Mouse (Mus musculus) myocyte (in vitro differentiated cells): ENCODE measurements around the gene Pusl1. TPM values are rescaled to one million over a fixed set of nuclear protein-coding genes. Genes with fewer than 3 reads are reported as not detected.

Experiments used
- H3K27me3 ChIP-seq: one replicate; pipeline ENCODE4 v1.6.1; 2011; ENCODE audit not compliant: control insufficient read depth, insufficient read depth, insufficient read length
- H3K36me3 ChIP-seq: one replicate; pipeline ENCODE4 v1.6.1; 2011; ENCODE audit not compliant: control insufficient read depth, insufficient read depth
- H3K4me2 ChIP-seq: one replicate; pipeline ENCODE4 v1.6.1; 2011; ENCODE audit warnings: low read depth, control low read depth
- H3K4me3 ChIP-seq: one replicate; pipeline ENCODE4 v1.5.1; 2011; ENCODE audit warnings: mild to moderate bottlenecking, control low read depth, moderate library complexity
- H3K79me2 ChIP-seq: one replicate; pipeline ENCODE4 v1.6.1; 2011; ENCODE audit not compliant: control insufficient read depth, insufficient read depth
- H3ac ChIP-seq: one replicate; pipeline ENCODE4 v1.6.1; 2011; ENCODE audit not compliant: control insufficient read depth, insufficient read length
- CEBPB ChIP-seq: IDR thresholded peaks from 2 replicates; pipeline ENCODE4 v1.6.1; 2011; ENCODE audit warnings: mild to moderate bottlenecking, moderate library complexity; ENCODE audit not compliant: poor library complexity, insufficient read depth, severe bottlenecking
- E2F4 ChIP-seq: IDR thresholded peaks from one replicate; pipeline ENCODE4 v1.6.1; 2011; ENCODE audit warnings: mild to moderate bottlenecking, control low read depth, moderate library complexity; ENCODE audit not compliant: insufficient read depth
- MAX ChIP-seq: IDR thresholded peaks from one replicate; pipeline ENCODE4 v1.6.1; 2011; ENCODE audit warnings: low read depth, mild to moderate bottlenecking, control low read depth
- MYOD1 ChIP-seq, 3 experiments: IDR thresholded peaks; one replicate each; pipeline ENCODE4 v1.6.1; 2011; ENCODE audit warnings: control low read depth in 2 of 3, low read depth in 2 of 3, mild to moderate bottlenecking in 2 of 3, moderate library complexity in 1 of 3; ENCODE audit not compliant: insufficient read length in 2 of 3, control insufficient read depth in 1 of 3
- MYOG ChIP-seq, 3 experiments: IDR thresholded peaks; one replicate each; pipeline ENCODE4 v1.6.1; 2011; ENCODE audit warnings: control low read depth in 2 of 3, low read depth in 2 of 3, mild to moderate bottlenecking in 2 of 3; ENCODE audit not compliant: insufficient read length in 2 of 3, control insufficient read depth in 1 of 3, insufficient read depth in 1 of 3
- POLR2A ChIP-seq: IDR thresholded peaks from one replicate; pipeline ENCODE4 v1.6.1; 2011; ENCODE audit warnings: low read depth, mild to moderate bottlenecking, control low read depth, moderate library complexity; ENCODE audit not compliant: insufficient read length
- POLR2AphosphoS2 ChIP-seq: IDR thresholded peaks from one replicate; pipeline ENCODE4 v1.6.1; 2011; ENCODE audit warnings: low read depth, control low read depth; ENCODE audit not compliant: insufficient read length
- REST ChIP-seq: IDR thresholded peaks from one replicate; pipeline ENCODE4 v1.6.1; 2011; ENCODE audit warnings: mild to moderate bottlenecking, control low read depth, moderate library complexity; ENCODE audit not compliant: insufficient read depth, insufficient read length
- SRF ChIP-seq: IDR thresholded peaks from one replicate; pipeline ENCODE4 v1.6.1; 2011; ENCODE audit warnings: low read depth; ENCODE audit not compliant: control insufficient read depth, insufficient read length
- TCF12 ChIP-seq: IDR thresholded peaks from one replicate; pipeline ENCODE4 v1.6.1; 2011; ENCODE audit warnings: mild to moderate bottlenecking, control low read depth; ENCODE audit not compliant: poor library complexity, insufficient read depth, severe bottlenecking
- TCF3 ChIP-seq: IDR thresholded peaks from one replicate; pipeline ENCODE4 v1.6.1; 2011; ENCODE audit warnings: low read depth, control low read depth; ENCODE audit not compliant: insufficient read length
- USF1 ChIP-seq: IDR thresholded peaks from one replicate; pipeline ENCODE4 v1.6.1; 2011; ENCODE audit warnings: low read depth, mild to moderate bottlenecking, control low read depth, moderate library complexity
- polyA plus RNA-seq: library from polyadenylated mRNA; unstranded; fragments of >200 nt; fragmentation: generic; extraction: Trizol; gene quantifications from one replicate; pipeline ENCODE4 v1.2.1, GENCODE M21; 2012; ENCODE audit warnings: missing spikeins

Gene Pusl1
- polyA plus RNA-seq, 1 experiment = 19.1 TPM

DNA sequence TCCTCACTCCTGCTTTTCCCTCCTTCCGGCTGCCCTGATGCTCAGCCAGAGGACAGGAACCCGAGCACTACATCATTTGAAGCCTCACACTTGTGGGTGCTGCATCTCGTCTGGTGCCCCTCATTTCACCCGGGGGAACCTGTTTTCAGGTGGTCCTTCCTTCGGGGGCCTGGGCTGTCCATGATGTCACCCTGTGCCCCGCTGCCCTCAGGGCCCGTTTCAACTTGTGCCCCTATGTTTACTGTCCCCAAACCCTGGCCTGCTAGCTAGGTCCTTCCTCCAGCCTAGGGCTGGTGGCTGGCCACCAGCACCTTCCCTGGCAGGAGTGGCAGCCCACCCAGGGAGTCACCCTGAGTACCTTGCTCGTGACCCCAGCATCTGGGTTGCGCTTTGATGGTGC, 14.5 kb upstream of the Pusl1 start:
- H3K79me2 ChIP-seq = no peaks in the 10 kb centered on the region
- H3K27me3 ChIP-seq = no peaks in the 10 kb centered on the region
- no peak overlapping the region for H3K4me3 ChIP-seq
- H3ac ChIP-seq = no peak overlapping the region
- no peaks in the 10 kb centered on the region for H3K36me3 ChIP-seq
- H3K4me2 ChIP-seq = no peak overlapping the region
- no peak for TF ChIP-seq MYOG (IDR thresholded peaks at IDR 0.05; ENCODE audit: control insufficient read depth in 1 of 3, insufficient read depth in 1 of 3, insufficient read length in 2 of 3, low read depth in 2 of 3)
- no peak for TF ChIP-seq USF1
- no peak for TF ChIP-seq TCF3
- TF ChIP-seq POLR2AphosphoS2 = no peak
- no peak for TF ChIP-seq MYOD1 (IDR thresholded peaks at IDR 0.05; ENCODE audit: control insufficient read depth in 1 of 3, insufficient read length in 2 of 3, low read depth in 2 of 3)
- TF ChIP-seq POLR2A = no peak
- no peak for TF ChIP-seq MAX
- TF ChIP-seq REST = no peak
- TF ChIP-seq CEBPB = no peak
- no peak for TF ChIP-seq E2F4
- TF ChIP-seq TCF12 = no peak
- no peak for TF ChIP-seq SRF

DNA sequence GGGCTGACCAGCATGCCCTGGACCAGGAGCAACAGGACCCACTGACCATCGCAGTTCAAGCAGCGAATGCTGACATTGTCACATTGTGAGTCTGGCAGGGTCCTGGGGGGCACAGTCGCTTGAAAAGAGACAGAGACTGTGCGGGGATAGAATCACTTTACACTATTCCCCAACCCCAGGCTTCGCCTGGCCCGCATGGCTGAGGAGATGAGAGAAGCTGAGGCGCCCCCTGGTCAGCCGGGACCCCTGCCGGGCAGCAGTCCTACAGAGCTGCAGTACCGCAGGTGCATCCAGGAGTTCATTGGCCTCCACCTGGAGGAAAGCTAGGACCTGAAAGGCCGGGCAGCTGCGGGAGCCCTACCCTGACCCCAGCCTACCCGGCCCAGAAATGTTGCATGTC, 14.1 kb upstream of the Pusl1 start:
- Histone ChIP-seq H3K4me2 (no peak overlapping the region), H3K36me3 (no peaks in the 10 kb centered on the region), H3K27me3 (no peaks in the 10 kb centered on the region), H3K79me2 (no peaks in the 10 kb centered on the region), H3K4me3 (no peak overlapping the region), H3ac (no peak overlapping the region)
- TF ChIP-seq TCF3 (no peak), MYOG (IDR thresholded peaks at IDR 0.05; ENCODE audit: control insufficient read depth in 1 of 3, insufficient read depth in 1 of 3, insufficient read length in 2 of 3, low read depth in 2 of 3) (no peak), MYOD1 (IDR thresholded peaks at IDR 0.05; ENCODE audit: control insufficient read depth in 1 of 3, insufficient read length in 2 of 3, low read depth in 2 of 3) (no peak), SRF (no peak), MAX (no peak), TCF12 (no peak), CEBPB (no peak), USF1 (no peak), E2F4 (no peak), REST (no peak)

DNA sequence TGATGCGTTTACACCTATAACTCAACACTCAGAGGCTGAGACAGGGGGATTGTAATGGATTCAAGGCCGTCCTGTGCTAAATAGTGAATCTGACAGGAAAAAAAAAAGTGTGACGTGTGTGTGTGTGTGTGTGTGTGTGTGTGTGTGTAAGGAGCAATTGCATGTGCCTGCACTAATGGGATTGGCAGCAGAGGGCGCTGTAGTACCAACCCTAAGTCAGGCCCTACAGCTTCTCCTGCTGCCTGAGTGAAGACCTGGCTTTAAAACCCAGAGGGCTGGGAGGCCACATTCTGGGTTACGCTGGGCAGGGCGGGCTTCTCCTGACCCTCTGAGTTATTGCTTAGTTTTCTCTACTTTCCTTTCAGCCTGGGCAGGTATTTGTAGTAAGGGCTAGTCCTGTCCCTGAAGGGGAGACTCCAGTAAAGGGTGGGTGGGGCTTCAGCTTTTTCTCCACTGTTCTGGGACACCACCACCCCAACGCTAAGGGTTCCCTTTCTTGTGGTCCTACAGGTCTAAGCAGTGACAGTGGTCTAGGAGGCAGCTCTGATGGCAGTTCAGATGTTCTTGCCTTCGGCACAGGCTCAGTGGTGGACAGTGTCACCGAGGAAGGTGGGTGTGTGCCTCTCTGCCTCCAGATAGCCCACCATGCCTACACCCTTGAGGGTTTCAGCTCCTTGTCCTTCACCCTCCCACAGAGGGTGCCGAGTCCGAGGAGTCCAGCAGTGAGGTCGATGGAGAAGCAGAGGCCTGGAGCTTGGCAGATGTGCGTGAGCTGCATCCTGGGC, 12.9 kb upstream of the Pusl1 start:
- H3K27me3 ChIP-seq = no peaks in the 10 kb centered on the region
- no peak overlapping the region for H3ac ChIP-seq
- H3K4me2 ChIP-seq = no peak overlapping the region
- H3K36me3 ChIP-seq = no peaks in the 10 kb centered on the region
- H3K79me2 ChIP-seq = no peaks in the 10 kb centered on the region
- TF ChIP-seq E2F4 (no peak), REST (no peak), SRF (no peak), MYOG (IDR thresholded peaks at IDR 0.05; ENCODE audit: control insufficient read depth in 1 of 3, insufficient read depth in 1 of 3, insufficient read length in 2 of 3, low read depth in 2 of 3) (no peak)
- no peak overlapping the region for H3K4me3 ChIP-seq

DNA sequence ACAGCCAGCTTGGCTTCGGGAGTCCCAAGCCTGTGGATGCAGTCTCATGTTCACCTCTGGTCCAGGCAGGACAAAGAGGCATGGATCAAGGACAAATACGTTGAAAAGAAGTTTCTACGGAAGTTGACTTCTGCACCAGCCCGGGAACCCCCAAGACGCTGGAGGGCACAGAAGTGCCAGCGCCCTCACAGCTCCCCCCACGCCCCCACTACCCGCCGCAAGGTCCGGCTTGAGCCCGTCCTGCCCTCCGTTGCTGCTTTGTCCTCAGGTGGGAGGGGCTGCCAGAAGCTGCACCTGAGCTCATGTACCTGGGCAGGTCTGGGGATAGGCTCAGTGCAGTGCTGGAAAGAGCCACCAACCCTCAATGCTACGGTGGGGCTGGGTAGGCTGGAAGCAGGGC, 11.7 kb upstream of the Pusl1 start:
- no peak overlapping the region for H3K4me3 ChIP-seq
- no peak overlapping the region for H3ac ChIP-seq
- no peaks in the 10 kb centered on the region for H3K36me3 ChIP-seq
- H3K4me2 ChIP-seq = no peak overlapping the region
- no peaks in the 10 kb centered on the region for H3K27me3 ChIP-seq
- TF ChIP-seq MAX (no peak), SRF (no peak), USF1 (no peak), CEBPB (no peak), TCF3 (no peak), MYOD1 (IDR thresholded peaks at IDR 0.05; ENCODE audit: control insufficient read depth in 1 of 3, insufficient read length in 2 of 3, low read depth in 2 of 3) (no peak), E2F4 (no peak)
- H3K79me2 ChIP-seq = no peaks in the 10 kb centered on the region

DNA sequence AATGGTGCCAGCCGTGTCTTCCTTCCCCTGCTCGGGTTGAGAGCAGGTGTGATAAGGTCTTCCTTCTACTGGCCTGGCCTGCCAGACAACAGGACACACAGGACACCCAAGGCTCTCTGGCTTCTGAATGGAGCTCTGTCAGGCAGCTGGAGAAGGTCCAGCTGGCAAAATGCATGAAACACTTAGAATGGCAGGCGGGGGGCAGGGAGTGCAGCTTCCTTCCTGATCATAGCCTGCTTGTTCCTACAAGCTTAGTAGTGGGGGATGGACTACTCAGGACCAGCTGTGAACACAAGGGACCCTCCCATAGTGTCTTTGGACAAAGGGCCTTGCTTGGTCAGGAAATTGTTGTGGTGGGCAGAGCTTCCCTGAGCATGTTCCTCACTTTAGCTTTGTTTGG, 9.6 kb upstream of the Pusl1 start:
- Histone ChIP-seq H3K79me2 (peaks cover 4% of the 10 kb centered on the region), H3ac (no peak overlapping the region), H3K4me2 (no peak overlapping the region), H3K36me3 (no peaks in the 10 kb centered on the region), H3K4me3 (no peak overlapping the region), H3K27me3 (no peaks in the 10 kb centered on the region)
- no peak for TF ChIP-seq REST
- TF ChIP-seq MYOD1 (IDR thresholded peaks at IDR 0.05; ENCODE audit: control insufficient read depth in 1 of 3, insufficient read length in 2 of 3, low read depth in 2 of 3) = no peak
- no peak for TF ChIP-seq MAX
- no peak for TF ChIP-seq MYOG (IDR thresholded peaks at IDR 0.05; ENCODE audit: control insufficient read depth in 1 of 3, insufficient read depth in 1 of 3, insufficient read length in 2 of 3, low read depth in 2 of 3)
